In the genomic region with DNA sequence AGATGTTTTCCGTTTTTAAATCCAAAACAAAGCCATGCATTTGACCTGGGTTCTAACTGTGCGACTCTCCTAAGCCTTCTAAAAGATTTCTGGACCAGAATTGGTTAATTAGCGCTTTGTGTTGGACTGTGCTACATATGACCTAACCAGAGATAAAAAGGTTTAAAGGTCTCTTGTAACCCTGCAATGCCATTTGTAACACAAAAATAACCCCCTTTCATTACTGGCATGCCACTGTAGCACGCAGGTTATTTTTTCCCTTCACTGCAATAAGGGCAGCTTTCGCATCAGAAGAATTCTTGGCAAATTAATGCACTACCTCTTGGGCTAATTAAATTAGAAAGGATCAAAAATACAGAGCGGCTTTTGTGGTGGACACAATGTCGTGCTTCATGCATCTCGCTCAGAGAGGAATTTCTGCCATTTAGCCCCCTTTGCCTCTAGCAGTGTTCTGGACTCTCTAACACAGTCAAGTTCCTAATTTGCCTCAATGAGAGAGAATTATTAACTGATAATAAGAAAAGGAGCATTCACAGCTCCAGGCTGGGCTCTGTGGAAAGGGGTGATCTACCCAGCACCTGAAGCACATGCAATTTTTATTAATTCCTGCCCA, we compare ENCODE assay signal across 22 mouse cellular contexts.
A peak's percentile ranks its signal among the peaks of the same experiment; 100 is the strongest.
DNase-seq lines count a peak whose midpoint lies in the region; ATAC-seq and TF ChIP-seq lines count a peak whose summit lies in the region.
"Had no signal": no experiment of that assay in that cellular context is flagged by ENCODE, and none has a peak within 500 bp of the region (broad histone marks: within the 10 kb centered on the region; RNA-seq: fewer than 3 reads in every experiment).

No protein-coding gene starts in this region.

- DNase-seq in frontal cortex, postnatal 10 days (ENCODE audit: low spot score in 2 of 2), result no peak
- DNase-seq in midbrain, postnatal 0 days (ENCODE audit: low spot score), result no peak
- DNase-seq in natural killer cell, adult 2 months (ENCODE audit: low spot score in 2 of 2), result no peak
- DNase-seq in B cell, adult 2 months, result no peak
- DNase-seq: adrenal gland, postnatal 25 days; cerebellum, adult 8-10 months; gastrocnemius, adult 2 months; heart, postnatal 36 days; kidney, adult 18-20 months; lung, postnatal 14 days; spleen, adult 18-20 months had no signal

- no peaks in the 10 kb centered on the region for H3K36me3 ChIP-seq in midbrain, embryonic 12.5 days
- H3K36me3 ChIP-seq in midbrain, postnatal 0 days (ENCODE audit: insufficient read depth, low read length), result no peaks in the 10 kb centered on the region
- H3K36me3 ChIP-seq in forebrain, embryonic 16.5 days (ENCODE audit: control insufficient read depth, insufficient read depth), result no peaks in the 10 kb centered on the region
- H3K36me3 ChIP-seq: heart, embryonic 13.5 days; limb, embryonic 13.5 days; liver, embryonic 15.5 days; stomach, embryonic 15.5 days had no signal

- no peaks in the 10 kb centered on the region for H3K4me1 ChIP-seq in midbrain, embryonic 12.5 days
- H3K4me1 ChIP-seq in midbrain, postnatal 0 days (ENCODE audit: insufficient read depth, low read length), result no peaks in the 10 kb centered on the region
- H3K4me1 ChIP-seq in cortical plate, adult 2 months (ENCODE audit: control insufficient read depth, insufficient read depth, low read length), result no peaks in the 10 kb centered on the region
- peaks cover 7% of the 10 kb centered on the region for H3K4me1 ChIP-seq in forebrain, embryonic 16.5 days (replicated peaks; ENCODE audit: control insufficient read depth, insufficient read depth, low read length)
- H3K4me1 ChIP-seq: heart, embryonic 13.5 days; stomach, embryonic 15.5 days had no signal

- no peak for TF ChIP-seq POLR2A in cortical plate, adult 2 months (IDR thresholded peaks at IDR 0.05; ENCODE audit: extremely low read depth, insufficient read depth, low read length)

- no peak overlapping the region for H3K9ac ChIP-seq in midbrain, embryonic 12.5 days (replicated peaks)
- no peak overlapping the region for H3K9ac ChIP-seq in midbrain, postnatal 0 days (replicated peaks; ENCODE audit: low read length, poor library complexity, severe bottlenecking)
- H3K9ac ChIP-seq in forebrain, embryonic 16.5 days (replicated peaks; ENCODE audit: low read depth, low read length), result no peak overlapping the region
- H3K9ac ChIP-seq: heart, embryonic 13.5 days; limb, embryonic 13.5 days; liver, embryonic 15.5 days; stomach, embryonic 15.5 days had no signal

- H3K27ac ChIP-seq in midbrain, embryonic 12.5 days (replicated peaks), result no peak overlapping the region
- no peak overlapping the region for H3K27ac ChIP-seq in midbrain, postnatal 0 days (ENCODE audit: low read depth, low read length)
- peak overlapping the region; percentile 97 for H3K27ac ChIP-seq in cortical plate, adult 2 months (ENCODE audit: insufficient read depth, low read length)
- H3K27ac ChIP-seq in forebrain, embryonic 16.5 days (ENCODE audit: low read length), result no peak overlapping the region
- H3K27ac ChIP-seq: gastrocnemius, adult 2 months; heart, embryonic 13.5 days; limb, embryonic 13.5 days; liver, embryonic 15.5 days; stomach, embryonic 15.5 days had no signal

- TF ChIP-seq CTCF in midbrain, postnatal 0 days (IDR thresholded peaks at IDR 0.05), result no peak
- TF ChIP-seq CTCF in cortical plate, adult 2 months (IDR thresholded peaks at IDR 0.05; ENCODE audit: extremely low read depth, insufficient read depth, low read length), result no peak

- no peaks in the 10 kb centered on the region for H3K9me3 ChIP-seq in midbrain, embryonic 12.5 days
- no peaks in the 10 kb centered on the region for H3K9me3 ChIP-seq in midbrain, postnatal 0 days (ENCODE audit: low read length)
- H3K9me3 ChIP-seq in forebrain, embryonic 16.5 days (ENCODE audit: control insufficient read depth, low read length), result no peaks in the 10 kb centered on the region
- H3K9me3 ChIP-seq: heart, embryonic 13.5 days; limb, embryonic 13.5 days; liver, embryonic 15.5 days; megakaryocyte, embryonic 14.5 days; stomach, embryonic 15.5 days had no signal

- no peak overlapping the region for H3K4me2 ChIP-seq in midbrain, embryonic 12.5 days (replicated peaks)
- H3K4me2 ChIP-seq in midbrain, postnatal 0 days (ENCODE audit: low read depth, low read length, poor library complexity, severe bottlenecking), result no peak overlapping the region
- peak overlapping the region; percentile 42 for H3K4me2 ChIP-seq in forebrain, embryonic 16.5 days (ENCODE audit: low read length)
- H3K4me2 ChIP-seq: heart, embryonic 13.5 days; limb, embryonic 13.5 days; liver, embryonic 15.5 days; stomach, embryonic 15.5 days had no signal

- WGBS in midbrain, embryonic 12.5 days, result 75% methylated on average over 8 of the region's 8 CpGs
- 67% methylated on average over 8 of the region's 8 CpGs for WGBS in midbrain, postnatal 0 days
- WGBS in forebrain, embryonic 16.5 days, result 8% methylated on average over 8 of the region's 8 CpGs

- ATAC-seq in frontal cortex, adult (ENCODE audit: low TSS enrichment), result peak; percentile 35
- ATAC-seq in midbrain, embryonic 12.5 days (ENCODE audit: low FRiP score, low read depth), result peak; percentile 19; the same call in 1 of the 2 replicates
- ATAC-seq in midbrain, postnatal 0 days (ENCODE audit: low FRiP score), result no peak
- peak; percentile 88 for ATAC-seq in forebrain, embryonic 16.5 days
- ATAC-seq: activated CD4-positive, CD25-positive, alpha-beta regulatory T cell, adult 4 months; Patski had no signal

- no peak overlapping the region for H3K4me3 ChIP-seq in midbrain, embryonic 12.5 days
- H3K4me3 ChIP-seq in midbrain, postnatal 0 days (ENCODE audit: low read depth, low read length), result no peak overlapping the region
- H3K4me3 ChIP-seq in cortical plate, adult 2 months (ENCODE audit: insufficient read depth, low read length), result no peak overlapping the region
- no peak overlapping the region for H3K4me3 ChIP-seq in forebrain, embryonic 16.5 days (replicated peaks; ENCODE audit: low read length)
- H3K4me3 ChIP-seq: gastrocnemius, adult 2 months; heart, embryonic 13.5 days; limb, embryonic 13.5 days; liver, embryonic 15.5 days; megakaryocyte, embryonic 14.5 days; stomach, embryonic 15.5 days had no signal

- no peaks in the 10 kb centered on the region for H3K27me3 ChIP-seq in midbrain, embryonic 12.5 days
- H3K27me3 ChIP-seq in midbrain, postnatal 0 days (ENCODE audit: insufficient read depth, low read length), result no peaks in the 10 kb centered on the region
- H3K27me3 ChIP-seq in forebrain, embryonic 16.5 days (replicated peaks; ENCODE audit: control insufficient read depth, insufficient read depth, low read length), result no peaks in the 10 kb centered on the region
- H3K27me3 ChIP-seq: heart, embryonic 13.5 days; limb, embryonic 13.5 days; liver, embryonic 15.5 days; megakaryocyte, embryonic 14.5 days; Patski; stomach, embryonic 15.5 days had no signal
